ENCODE assay signal across 13 mouse cellular contexts in the genomic region with DNA sequence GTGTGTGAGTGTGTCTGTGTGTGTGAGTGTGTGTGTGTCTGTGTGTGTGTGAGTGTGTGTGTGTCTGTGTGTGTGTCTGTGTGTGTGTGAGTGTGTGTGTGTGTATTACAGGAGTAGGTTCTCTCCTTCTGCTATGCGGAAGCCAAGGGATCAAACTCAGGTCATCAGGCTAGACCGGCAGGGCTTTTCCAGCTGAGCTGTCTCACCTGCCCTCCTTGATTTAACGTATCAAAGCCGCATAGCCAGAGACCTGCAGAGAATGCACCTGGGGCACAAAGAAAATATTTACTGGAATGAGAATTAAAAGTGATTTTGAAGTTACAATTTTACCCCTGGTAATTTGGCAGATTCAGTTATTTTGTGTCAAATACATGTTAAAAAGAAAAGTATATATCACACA. TPM values are rescaled to one million over a fixed set of nuclear protein-coding genes. Genes with fewer than 3 reads are reported as not detected.
DNase-seq lines count a peak whose midpoint lies in the region; ATAC-seq and TF ChIP-seq lines count a peak whose summit lies in the region.
"Had no signal": no experiment of that assay in that cellular context is flagged by ENCODE, and none has a peak within 500 bp of the region (broad histone marks: within the 10 kb centered on the region; RNA-seq: fewer than 3 reads in every experiment).

No protein-coding gene starts in this region.

- no peaks in the 10 kb centered on the region for H3K27me3 ChIP-seq in forebrain, embryonic 13.5 days
- H3K27me3 ChIP-seq in forebrain, embryonic 10.5 days (ENCODE audit: poor library complexity, severe bottlenecking), result no peaks in the 10 kb centered on the region
- H3K27me3 ChIP-seq in kidney, postnatal 0 days (ENCODE audit: insufficient read depth, low read length), result no peaks in the 10 kb centered on the region
- H3K27me3 ChIP-seq in forebrain, embryonic 15.5 days, result no peaks in the 10 kb centered on the region
- H3K27me3 ChIP-seq in midbrain, embryonic 16.5 days (ENCODE audit: control insufficient read depth, insufficient read depth, low read depth, low read length), result no peaks in the 10 kb centered on the region
- H3K27me3 ChIP-seq: embryonic facial prominence, embryonic 15.5 days; heart, embryonic 15.5 days; hindbrain, embryonic 15.5 days; limb, embryonic 13.5 days; liver, embryonic 15.5 days had no signal

- ATAC-seq in forebrain, embryonic 13.5 days, result peak; percentile 39; the same call in 1 of the 2 replicates
- peak; percentile 52; the same call in 1 of the 2 replicates for ATAC-seq in kidney, postnatal 0 days (replicated peaks; ENCODE audit: low FRiP score, low read depth)
- peak; percentile 51; the same call in 1 of the 2 replicates for ATAC-seq in forebrain, embryonic 15.5 days (replicated peaks)
- ATAC-seq in midbrain, embryonic 16.5 days, result 0 out of 2 replicates have a peak, but pooled peaks have one; percentile 58

- H3K27ac ChIP-seq in forebrain, embryonic 13.5 days, result no peak overlapping the region
- no peak overlapping the region for H3K27ac ChIP-seq in forebrain, embryonic 10.5 days
- no peak overlapping the region for H3K27ac ChIP-seq in kidney, postnatal 0 days
- H3K27ac ChIP-seq in forebrain, embryonic 15.5 days (replicated peaks), result no peak overlapping the region
- H3K27ac ChIP-seq in midbrain, embryonic 16.5 days (ENCODE audit: low read length), result no peak overlapping the region
- H3K27ac ChIP-seq: embryonic facial prominence, embryonic 15.5 days; heart, embryonic 15.5 days; hindbrain, embryonic 15.5 days; limb, embryonic 13.5 days; liver, embryonic 15.5 days had no signal

- H3K9ac ChIP-seq in forebrain, embryonic 13.5 days, result no peak overlapping the region
- no peak overlapping the region for H3K9ac ChIP-seq in kidney, postnatal 0 days (ENCODE audit: low read depth, low read length)
- H3K9ac ChIP-seq in forebrain, embryonic 15.5 days (replicated peaks), result no peak overlapping the region
- no peak overlapping the region for H3K9ac ChIP-seq in midbrain, embryonic 16.5 days (ENCODE audit: low read depth, low read length)
- H3K9ac ChIP-seq: embryonic facial prominence, embryonic 15.5 days; heart, embryonic 15.5 days; hindbrain, embryonic 15.5 days; limb, embryonic 13.5 days; liver, embryonic 15.5 days had no signal

- no peaks in the 10 kb centered on the region for H3K4me1 ChIP-seq in forebrain, embryonic 13.5 days
- H3K4me1 ChIP-seq in forebrain, embryonic 10.5 days, result no peaks in the 10 kb centered on the region
- H3K4me1 ChIP-seq in kidney, postnatal 0 days (replicated peaks; ENCODE audit: insufficient read depth, low read length), result no peaks in the 10 kb centered on the region; the same call in 1 of the 2 replicates
- no peaks in the 10 kb centered on the region for H3K4me1 ChIP-seq in forebrain, embryonic 15.5 days
- no peaks in the 10 kb centered on the region for H3K4me1 ChIP-seq in midbrain, embryonic 16.5 days (ENCODE audit: control insufficient read depth, insufficient read depth, low read length)
- H3K4me1 ChIP-seq: embryonic facial prominence, embryonic 15.5 days; heart, embryonic 15.5 days; hindbrain, embryonic 15.5 days; limb, embryonic 13.5 days; liver, embryonic 15.5 days had no signal

- peaks cover 11% of the 10 kb centered on the region for H3K36me3 ChIP-seq in forebrain, embryonic 13.5 days (ENCODE audit: poor library complexity, severe bottlenecking)
- H3K36me3 ChIP-seq in forebrain, embryonic 10.5 days (replicated peaks), result peaks cover 22% of the 10 kb centered on the region
- no peaks in the 10 kb centered on the region for H3K36me3 ChIP-seq in kidney, postnatal 0 days (ENCODE audit: insufficient read depth, low read length)
- peaks cover 3% of the 10 kb centered on the region; the same call in 1 of the 2 replicates for H3K36me3 ChIP-seq in forebrain, embryonic 15.5 days
- H3K36me3 ChIP-seq in midbrain, embryonic 16.5 days (ENCODE audit: control insufficient read depth, insufficient read depth, low read length), result peaks cover 3% of the 10 kb centered on the region; the same call in 1 of the 2 replicates
- H3K36me3 ChIP-seq: embryonic facial prominence, embryonic 15.5 days; heart, embryonic 15.5 days; limb, embryonic 13.5 days; liver, embryonic 15.5 days had no signal

- no peaks in the 10 kb centered on the region for H3K9me3 ChIP-seq in forebrain, embryonic 13.5 days (replicated peaks)
- no peaks in the 10 kb centered on the region; the same call in 1 of the 2 replicates for H3K9me3 ChIP-seq in forebrain, embryonic 10.5 days
- no peaks in the 10 kb centered on the region; the same call in 1 of the 2 replicates for H3K9me3 ChIP-seq in kidney, postnatal 0 days (replicated peaks; ENCODE audit: low read length)
- no peaks in the 10 kb centered on the region for H3K9me3 ChIP-seq in forebrain, embryonic 15.5 days
- no peaks in the 10 kb centered on the region for H3K9me3 ChIP-seq in midbrain, embryonic 16.5 days (replicated peaks; ENCODE audit: control insufficient read depth, low read length, poor library complexity, severe bottlenecking)
- H3K9me3 ChIP-seq: embryonic facial prominence, embryonic 15.5 days; heart, embryonic 15.5 days; hindbrain, embryonic 15.5 days; limb, embryonic 13.5 days; liver, embryonic 15.5 days had no signal

- no peak overlapping the region for H3K4me2 ChIP-seq in forebrain, embryonic 13.5 days
- no peak overlapping the region for H3K4me2 ChIP-seq in kidney, postnatal 0 days (ENCODE audit: low read length)
- H3K4me2 ChIP-seq in forebrain, embryonic 15.5 days (replicated peaks), result no peak overlapping the region
- no peak overlapping the region for H3K4me2 ChIP-seq in midbrain, embryonic 16.5 days (ENCODE audit: low read length)
- H3K4me2 ChIP-seq: embryonic facial prominence, embryonic 15.5 days; heart, embryonic 15.5 days; hindbrain, embryonic 15.5 days; limb, embryonic 13.5 days; liver, embryonic 15.5 days had no signal

- no peak for DNase-seq in forebrain, embryonic 10.5 days (ENCODE audit: extremely low spot score, low spot score)
- no peak for DNase-seq in kidney, postnatal 0 days (ENCODE audit: low spot score)
- no peak for DNase-seq in kidney, adult 8-10 months
- DNase-seq in thymus, postnatal 4 days, result no peak
- no peak for DNase-seq in layer of hippocampus, postnatal 25 days (ENCODE audit: extremely low spot score in 1 of 2, low spot score in 1 of 2)

- WGBS in forebrain, embryonic 13.5 days, result 49% methylated on average over 4 of the region's 4 CpGs
- 54% methylated on average over 4 of the region's 4 CpGs for WGBS in forebrain, embryonic 10.5 days
- WGBS in kidney, postnatal 0 days, result 39% methylated on average over 4 of the region's 4 CpGs
- 44% methylated on average over 4 of the region's 4 CpGs for WGBS in forebrain, embryonic 15.5 days
- WGBS in midbrain, embryonic 16.5 days, result 35% methylated on average over 4 of the region's 4 CpGs

- TF ChIP-seq CTCF in kidney, postnatal 0 days (IDR thresholded peaks at IDR 0.05; ENCODE audit: low read depth), result no peak

- H3K4me3 ChIP-seq in forebrain, embryonic 13.5 days, result no peak overlapping the region
- H3K4me3 ChIP-seq in forebrain, embryonic 10.5 days, result no peak overlapping the region
- no peak overlapping the region for H3K4me3 ChIP-seq in kidney, postnatal 0 days (replicated peaks; ENCODE audit: low read depth, low read length)
- H3K4me3 ChIP-seq in forebrain, embryonic 15.5 days, result no peak overlapping the region
- no peak overlapping the region for H3K4me3 ChIP-seq in midbrain, embryonic 16.5 days (ENCODE audit: low read depth, low read length)
- H3K4me3 ChIP-seq: embryonic facial prominence, embryonic 15.5 days; heart, embryonic 15.5 days; hindbrain, embryonic 15.5 days; limb, embryonic 13.5 days; liver, embryonic 15.5 days had no signal

RNA-seq across cellular contexts. Expression of gene Nfkbiz, which starts 13.8 kb away (rescaled TPM):
- polyA plus RNA-seq in forebrain, embryonic 13.5 days (2015; fragmentation: Nextera tagmentation; extraction: Ambion mirVana), result 1.0 and 1.6 TPM in 2 replicates
- 1.4 and 1.8 TPM in 2 replicates for polyA plus RNA-seq in forebrain, embryonic 10.5 days (2016; fragmentation: Nextera tagmentation; extraction: Ambion mirVana)
- 4.9 and 5.8 TPM in 2 replicates for polyA plus RNA-seq in kidney, postnatal 0 days (2015; fragmentation: Nextera tagmentation; extraction: Ambion mirVana)
- polyA plus RNA-seq in forebrain, embryonic 15.5 days (2015; fragmentation: Nextera tagmentation; extraction: Ambion mirVana), result 1.2 and 1.4 TPM in 2 replicates
- 1.1 and 1.3 TPM in 2 replicates for polyA plus RNA-seq in midbrain, embryonic 16.5 days (2015; fragmentation: Nextera tagmentation; extraction: Ambion mirVana)
- total RNA-seq in layer of hippocampus, postnatal 25 days (2021), result 1 to 10 TPM; 5.2 to 5.8 TPM

RNA-seq across cellular contexts. Expression of gene Nxpe3, which starts 42.6 kb away (rescaled TPM):
- polyA plus RNA-seq in forebrain, embryonic 13.5 days (2015; fragmentation: Nextera tagmentation; extraction: Ambion mirVana), result 1.1 and 1.2 TPM in 2 replicates
- 1.1 and 1.3 TPM in 2 replicates for polyA plus RNA-seq in forebrain, embryonic 10.5 days (2016; fragmentation: Nextera tagmentation; extraction: Ambion mirVana)
- polyA plus RNA-seq in kidney, postnatal 0 days (2015; fragmentation: Nextera tagmentation; extraction: Ambion mirVana), result 2.0 and 2.2 TPM in 2 replicates
- 1.3 and 1.5 TPM in 2 replicates for polyA plus RNA-seq in forebrain, embryonic 15.5 days (2015; fragmentation: Nextera tagmentation; extraction: Ambion mirVana)
- polyA plus RNA-seq in midbrain, embryonic 16.5 days (2015; fragmentation: Nextera tagmentation; extraction: Ambion mirVana), result 1.8 and 2.0 TPM in 2 replicates
- 10 to 100 TPM; 11.2 to 11.6 TPM for total RNA-seq in layer of hippocampus, postnatal 25 days (2021)
